Mouse (Mus musculus) E14TG2a.4 (cell line): Measurements from ENCODE around the gene Oxgr1.

Experiments used
- CTCF ChIP-seq: conservative IDR thresholded peaks from 2 replicates; pipeline ENCODE4 v1.5.1; 2014; ENCODE audit warnings: low read length
- NANOG ChIP-seq: IDR thresholded peaks from 2 replicates; pipeline ENCODE4 v1.6.1; 2014; ENCODE audit warnings: borderline replicate concordance, low read length, mixed read lengths

- no peak for TF ChIP-seq CTCF
- TF ChIP-seq NANOG = no peak
Observed at GRCm38 (mm10) chr14:120075746-120076145, 33.5 kb upstream of the Oxgr1 start.
